Mouse (Mus musculus) embryonic facial prominence, embryonic 13.5 days (tissue): ENCODE measurements at regions not wholly inside any gene's neighbourhood (a gene's known extent, or its start where the extent isn't known, plus 50 kb on each side); places are given as distances from the start of the nearest gene placed in this dataset.

Source experiments
- ATAC-seq: fragments of 200-750 bp; cut with Nextera tagmentation; 2 replicates; pipeline ENCODE4 v1.8.0; 2017; ENCODE audit warnings: low read depth; ENCODE audit not compliant: insufficient number of reproducible peaks, insufficient read depth, low FRiP score, low TSS enrichment
- H3K27ac ChIP-seq: fragments of 300-500 bp; sonication (generic); 2 replicates; pipeline ENCODE4 v1.5.1; 2015; ENCODE audit warnings: moderate library complexity, mild to moderate bottlenecking, inconsistent platforms
- H3K27me3 ChIP-seq: fragments of 300-500 bp; sonication (generic); 2 replicates; pipeline ENCODE4 v1.6.1; 2015; ENCODE audit warnings: mild to moderate bottlenecking, inconsistent platforms
- H3K36me3 ChIP-seq: fragments of 300-500 bp; sonication (generic); 2 replicates; pipeline ENCODE4 v1.6.1; 2015; ENCODE audit warnings: mild to moderate bottlenecking, inconsistent platforms
- H3K4me1 ChIP-seq: fragments of 300-500 bp; sonication (generic); 2 replicates; pipeline ENCODE4 v1.6.1; 2015; ENCODE audit warnings: inconsistent platforms
- H3K4me2 ChIP-seq: fragments of 300-500 bp; sonication (generic); 2 replicates; pipeline ENCODE4 v1.6.1; 2015; ENCODE audit warnings: moderate library complexity, mild to moderate bottlenecking, inconsistent platforms
- H3K4me3 ChIP-seq: fragments of 300-500 bp; sonication (generic); 2 replicates; pipeline ENCODE4 v1.5.1; 2015; ENCODE audit warnings: mild to moderate bottlenecking, inconsistent platforms
- H3K9ac ChIP-seq: fragments of 300-500 bp; sonication (generic); 2 replicates; pipeline ENCODE4 v1.6.1; 2015; ENCODE audit warnings: mild to moderate bottlenecking, inconsistent platforms
- H3K9me3 ChIP-seq: fragments of 300-500 bp; sonication (generic); 2 replicates; pipeline ENCODE4 v1.6.1; 2016; ENCODE audit warnings: inconsistent platforms
- WGBS: fragments of 180-500 bp; shearing (Covaris S2); methylation state at CpG from one replicate; pipeline ENCODE4 v1.1.7; 2015; ENCODE audit warnings: mixed read lengths; 5-methylcytosine and 5-hydroxymethylcytosine counted together

DNA sequence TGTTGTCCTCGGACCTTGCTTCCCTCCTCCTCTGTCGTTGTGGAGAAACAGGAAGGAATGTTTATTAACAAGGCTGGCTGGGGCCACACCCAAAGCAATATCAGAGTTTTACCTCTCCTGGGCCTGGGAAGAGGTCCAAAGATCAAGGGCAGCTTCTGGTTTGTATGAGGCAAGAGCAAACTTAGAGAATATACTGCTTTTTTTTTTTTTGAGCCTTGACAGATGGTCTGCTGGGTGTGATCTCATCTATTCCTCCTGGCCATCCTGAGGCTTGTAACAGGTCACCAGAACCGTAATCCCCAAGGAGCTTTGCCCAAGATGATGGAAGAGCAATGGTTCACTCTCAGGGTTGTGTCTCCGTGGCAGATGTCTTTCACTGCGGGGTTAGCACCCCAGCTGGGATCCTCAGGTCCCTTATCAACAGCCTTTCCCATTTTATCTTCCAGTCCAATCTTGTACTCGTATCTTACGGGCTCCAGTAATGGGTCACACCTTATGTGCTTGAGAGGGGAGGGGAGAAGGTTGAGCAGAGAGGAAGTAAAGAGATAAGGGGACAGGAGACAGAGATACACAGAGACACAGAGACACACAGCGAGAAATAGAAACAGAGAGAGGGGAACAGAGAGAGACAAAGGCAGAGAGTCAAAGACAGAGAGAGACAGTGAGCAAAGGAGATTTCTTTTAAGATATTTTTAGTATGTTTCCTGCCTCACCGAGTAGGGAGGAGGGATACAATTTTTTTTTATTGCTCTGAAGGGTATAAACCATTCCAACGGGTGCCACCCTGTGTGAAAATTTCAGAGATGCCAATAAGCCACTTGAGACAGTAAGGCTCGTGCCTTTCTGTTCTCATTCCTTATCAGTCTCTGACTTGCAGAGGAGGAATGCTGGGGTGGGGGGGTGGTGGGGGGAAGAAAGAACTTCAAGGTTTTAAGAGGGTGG is 134.6 kb upstream of the Cdkn2b start:
- H3K4me3 ChIP-seq: no peak overlapping the region
- 63% methylated on average over 11 of the region's 11 CpGs for WGBS
- no peaks in the 10 kb centered on the region for H3K27me3 ChIP-seq
- H3K9me3 ChIP-seq: no peaks in the 10 kb centered on the region
- no peak overlapping the region for H3K27ac ChIP-seq
- no peaks in the 10 kb centered on the region for H3K4me1 ChIP-seq
- no peak overlapping the region for H3K9ac ChIP-seq
- no peaks in the 10 kb centered on the region for H3K36me3 ChIP-seq
- no peak overlapping the region for H3K4me2 ChIP-seq
- no peak for ATAC-seq

DNA sequence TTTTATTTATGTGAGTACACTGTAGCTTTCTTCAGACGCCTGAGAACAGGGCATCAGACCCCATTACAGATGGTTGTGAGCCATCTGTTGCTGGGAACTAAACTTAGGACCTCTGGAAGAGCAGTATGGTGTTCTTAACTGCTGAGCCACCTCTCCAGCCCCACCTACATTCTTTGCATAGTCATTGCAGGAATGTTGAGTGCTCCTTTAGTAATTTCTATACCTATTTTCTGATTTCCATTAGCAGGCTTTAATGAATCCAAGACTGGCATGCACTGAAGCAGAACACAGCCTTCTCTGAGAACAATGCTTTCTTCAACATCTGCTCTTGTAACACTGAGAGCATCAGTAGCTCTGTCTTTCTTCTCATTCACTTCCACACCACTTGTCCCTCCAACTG is 131.7 kb upstream of the Cdkn2b start:
- 67% methylated on average over 1 of the region's 1 CpGs for WGBS
- Histone ChIP-seq H3K27me3 (no peaks in the 10 kb centered on the region), H3K4me1 (no peaks in the 10 kb centered on the region), H3K36me3 (no peaks in the 10 kb centered on the region), H3K9me3 (no peaks in the 10 kb centered on the region), H3K4me3 (no peak overlapping the region), H3K27ac (no peak overlapping the region), H3K9ac (no peak overlapping the region), H3K4me2 (no peak overlapping the region)
- ATAC-seq: no peak

DNA sequence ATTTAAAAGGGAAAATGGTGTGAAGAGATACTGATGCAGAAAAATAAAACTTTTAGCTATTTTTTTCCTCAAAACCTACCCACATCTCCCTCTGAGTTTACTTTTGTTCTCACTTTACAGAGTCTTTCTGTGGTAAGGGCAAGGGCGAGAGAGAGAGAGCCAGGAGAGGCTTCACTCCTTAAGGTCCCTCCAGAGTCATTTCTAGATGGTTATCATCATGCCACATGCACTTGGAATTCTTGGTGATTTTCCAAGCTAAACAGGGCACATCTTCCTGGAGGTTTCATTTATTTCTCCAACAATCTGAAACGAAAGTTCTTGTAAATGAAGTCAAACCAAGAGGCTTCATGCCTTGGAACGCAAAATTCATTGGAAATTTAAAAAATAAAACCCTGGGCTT is 130.0 kb upstream of the Cdkn2b start:
- H3K9ac ChIP-seq: no peak overlapping the region
- no peak overlapping the region for H3K27ac ChIP-seq
- no peaks in the 10 kb centered on the region for H3K36me3 ChIP-seq
- H3K4me3 ChIP-seq: no peak overlapping the region
- no peaks in the 10 kb centered on the region for H3K27me3 ChIP-seq
- no peaks in the 10 kb centered on the region for H3K9me3 ChIP-seq
- WGBS: 63% methylated on average over 3 of the region's 3 CpGs
- no peak overlapping the region for H3K4me2 ChIP-seq
- no peak for ATAC-seq
- H3K4me1 ChIP-seq: no peaks in the 10 kb centered on the region

DNA sequence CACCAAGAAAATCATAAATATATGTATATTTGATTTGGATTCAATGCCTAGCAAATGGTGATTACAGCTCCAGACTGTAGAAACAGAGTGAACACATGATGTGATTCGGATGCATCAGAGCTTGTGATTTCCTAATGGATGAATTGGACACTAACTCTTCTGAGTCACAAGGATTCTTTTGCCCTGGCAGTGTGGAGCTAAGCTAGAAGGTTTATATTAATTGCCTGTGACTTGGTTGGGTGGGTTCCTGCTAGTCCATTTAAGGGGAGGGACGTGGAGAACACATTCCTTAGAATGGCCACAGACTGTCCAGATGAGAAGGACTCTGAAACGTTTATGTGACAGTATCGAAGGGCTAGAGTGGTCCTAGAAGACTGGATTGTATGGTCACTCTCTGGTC is 129.5 kb upstream of the Cdkn2b start:
- Histone ChIP-seq H3K4me3 (no peak overlapping the region), H3K36me3 (no peaks in the 10 kb centered on the region), H3K4me1 (no peaks in the 10 kb centered on the region), H3K27ac (no peak overlapping the region), H3K27me3 (no peaks in the 10 kb centered on the region), H3K9me3 (no peaks in the 10 kb centered on the region), H3K9ac (no peak overlapping the region), H3K4me2 (no peak overlapping the region)
- no peak for ATAC-seq
- 69% methylated on average over 4 of the region's 4 CpGs for WGBS

DNA sequence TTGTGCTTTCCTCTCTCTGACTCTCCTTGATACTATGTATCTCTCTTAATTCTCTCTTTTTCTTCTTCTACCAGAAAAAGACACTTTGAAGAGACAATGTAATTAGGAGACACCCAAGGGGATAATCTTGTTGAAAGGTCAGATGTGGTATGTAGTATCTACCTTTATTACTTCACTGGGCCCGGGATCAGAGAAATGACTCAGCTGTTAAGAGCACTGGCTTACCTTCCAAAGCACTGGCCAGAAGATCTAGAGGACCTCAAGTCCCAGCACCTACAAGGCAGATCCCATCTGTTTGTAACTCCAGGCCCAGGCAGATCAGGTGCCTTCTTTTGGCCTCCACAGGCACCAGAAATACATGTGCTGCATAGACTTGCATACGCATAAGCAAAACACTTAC is 127.8 kb upstream of the Cdkn2b start:
- ATAC-seq: no peak
- no peaks in the 10 kb centered on the region for H3K4me1 ChIP-seq
- no peak overlapping the region for H3K9ac ChIP-seq
- H3K4me2 ChIP-seq: no peak overlapping the region
- H3K27ac ChIP-seq: no peak overlapping the region
- H3K4me3 ChIP-seq: no peak overlapping the region
- H3K9me3 ChIP-seq: no peaks in the 10 kb centered on the region
- WGBS: 92% methylated on average over 2 of the region's 2 CpGs
- H3K27me3 ChIP-seq: no peaks in the 10 kb centered on the region
- no peaks in the 10 kb centered on the region for H3K36me3 ChIP-seq

DNA sequence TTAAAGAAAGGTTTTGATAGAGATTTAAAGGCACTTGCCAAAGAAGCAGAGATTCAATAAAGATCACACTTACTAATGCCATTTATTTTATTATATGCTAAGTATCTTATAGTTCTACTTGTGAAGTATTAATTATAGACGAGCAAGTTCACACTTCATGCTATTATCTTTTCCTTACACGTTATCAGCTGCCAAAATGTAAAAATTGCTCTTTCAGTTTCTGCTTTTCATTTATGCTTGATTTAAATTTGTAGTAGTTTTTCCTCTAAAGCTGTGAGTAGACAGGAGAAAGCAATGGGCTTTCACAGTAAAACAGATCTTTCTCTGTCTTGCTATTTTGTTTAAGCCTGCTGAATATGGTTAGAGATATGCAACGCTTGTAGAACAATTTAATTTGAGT is 125.9 kb upstream of the Cdkn2b start:
- no peaks in the 10 kb centered on the region for H3K27me3 ChIP-seq
- no peak overlapping the region for H3K27ac ChIP-seq
- no peak overlapping the region for H3K9ac ChIP-seq
- no peaks in the 10 kb centered on the region for H3K9me3 ChIP-seq
- H3K4me3 ChIP-seq: no peak overlapping the region
- H3K4me1 ChIP-seq: no peaks in the 10 kb centered on the region
- H3K4me2 ChIP-seq: no peak overlapping the region
- ATAC-seq: no peak
- WGBS: 82% methylated on average over 3 of the region's 3 CpGs
- H3K36me3 ChIP-seq: no peaks in the 10 kb centered on the region

DNA sequence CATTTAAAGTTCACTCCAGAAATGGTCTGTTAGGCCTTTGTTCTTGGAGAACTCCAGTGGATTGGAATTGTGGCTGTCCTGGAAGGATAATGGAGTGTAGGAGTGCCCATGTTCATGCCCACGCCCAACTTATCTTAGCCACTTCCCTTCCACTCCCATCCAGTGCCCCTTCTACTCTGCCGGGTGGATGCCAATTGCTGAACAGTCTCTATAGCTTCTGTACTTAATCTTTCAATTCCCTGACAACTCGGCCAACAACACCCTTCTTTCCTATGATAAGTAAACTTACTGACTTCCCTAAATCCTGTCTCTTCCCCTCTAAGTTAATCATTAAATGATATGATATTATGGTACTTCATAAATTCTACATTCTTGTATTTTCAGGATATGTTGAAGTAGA is 123.3 kb upstream of the Cdkn2b start:
- H3K4me3 ChIP-seq: no peak overlapping the region
- no peaks in the 10 kb centered on the region for H3K9me3 ChIP-seq
- 88% methylated on average over 3 of the region's 3 CpGs for WGBS
- H3K27ac ChIP-seq: no peak overlapping the region
- ATAC-seq: no peak
- no peaks in the 10 kb centered on the region for H3K27me3 ChIP-seq
- H3K4me1 ChIP-seq: no peaks in the 10 kb centered on the region
- H3K9ac ChIP-seq: no peak overlapping the region
- H3K36me3 ChIP-seq: no peaks in the 10 kb centered on the region
- no peak overlapping the region for H3K4me2 ChIP-seq

DNA sequence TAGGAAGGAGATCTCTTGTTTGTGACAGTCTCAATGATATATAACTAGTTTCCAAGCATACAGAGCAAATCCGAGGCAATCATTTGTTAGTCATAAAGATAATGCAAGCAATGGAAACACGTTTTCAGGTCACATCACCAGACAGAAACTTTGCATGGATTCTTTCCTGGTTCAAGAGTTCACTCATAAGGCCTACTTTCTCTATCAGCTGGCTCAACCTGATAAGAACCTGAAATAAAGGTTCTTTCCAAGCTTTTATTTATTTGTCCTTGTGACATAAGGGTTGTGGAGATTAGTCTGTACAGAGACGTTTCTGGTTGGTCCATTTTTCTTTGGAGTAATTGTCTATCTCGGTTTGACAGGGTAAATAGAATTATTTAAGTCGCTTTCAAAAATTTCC is 122.7 kb upstream of the Cdkn2b start:
- Histone ChIP-seq H3K9ac (no peak overlapping the region), H3K27me3 (no peaks in the 10 kb centered on the region), H3K36me3 (no peaks in the 10 kb centered on the region), H3K4me2 (no peak overlapping the region), H3K4me1 (no peaks in the 10 kb centered on the region), H3K4me3 (no peak overlapping the region), H3K27ac (no peak overlapping the region), H3K9me3 (no peaks in the 10 kb centered on the region)
- WGBS: 82% methylated on average over 5 of the region's 5 CpGs
- ATAC-seq: no peak

DNA sequence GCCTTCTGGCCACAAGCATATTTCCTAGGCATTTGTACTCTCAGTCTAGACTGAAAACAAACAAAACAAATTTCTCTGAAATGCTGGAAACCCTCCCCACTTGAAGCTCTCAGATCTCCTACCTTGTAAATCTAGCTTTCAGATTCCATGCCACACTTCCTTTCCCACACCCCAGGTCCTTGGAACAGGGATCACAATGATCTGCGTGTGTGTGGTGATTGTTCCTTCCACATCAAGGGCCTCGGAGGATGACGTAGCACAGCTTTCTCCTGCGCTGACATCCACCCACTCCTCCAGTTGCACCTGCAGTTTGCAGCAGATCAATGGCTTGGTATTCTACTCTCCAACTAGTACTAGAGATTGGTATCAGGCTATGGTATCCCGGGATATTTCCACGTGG is 120.7 kb upstream of the Cdkn2b start:
- no peaks in the 10 kb centered on the region for H3K4me1 ChIP-seq
- ATAC-seq: no peak
- no peaks in the 10 kb centered on the region for H3K9me3 ChIP-seq
- no peaks in the 10 kb centered on the region for H3K27me3 ChIP-seq
- H3K4me2 ChIP-seq: no peak overlapping the region
- H3K27ac ChIP-seq: no peak overlapping the region
- 82% methylated on average over 6 of the region's 6 CpGs for WGBS
- no peaks in the 10 kb centered on the region for H3K36me3 ChIP-seq
- no peak overlapping the region for H3K9ac ChIP-seq
- H3K4me3 ChIP-seq: no peak overlapping the region

DNA sequence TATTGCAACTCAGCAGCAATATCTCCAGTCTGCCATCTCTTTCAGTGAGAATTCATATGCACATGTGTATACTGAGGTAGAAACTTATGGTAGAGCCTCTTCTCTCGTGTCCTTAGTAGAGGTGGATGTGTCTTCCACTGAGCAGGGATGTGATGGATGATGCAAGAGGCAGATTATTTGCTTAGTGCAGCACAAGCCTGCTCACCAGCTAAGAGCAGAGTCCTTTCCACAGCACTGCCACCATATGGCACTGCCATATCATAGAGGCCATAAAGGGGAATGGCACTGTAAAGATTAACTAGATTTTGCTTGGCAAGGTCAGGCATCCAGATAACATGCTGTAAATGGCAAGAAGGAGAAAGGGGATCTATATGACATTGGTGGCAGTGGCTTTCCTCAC is 117.6 kb upstream of the Cdkn2b start:
- H3K4me2 ChIP-seq: no peak overlapping the region
- no peak for ATAC-seq

DNA sequence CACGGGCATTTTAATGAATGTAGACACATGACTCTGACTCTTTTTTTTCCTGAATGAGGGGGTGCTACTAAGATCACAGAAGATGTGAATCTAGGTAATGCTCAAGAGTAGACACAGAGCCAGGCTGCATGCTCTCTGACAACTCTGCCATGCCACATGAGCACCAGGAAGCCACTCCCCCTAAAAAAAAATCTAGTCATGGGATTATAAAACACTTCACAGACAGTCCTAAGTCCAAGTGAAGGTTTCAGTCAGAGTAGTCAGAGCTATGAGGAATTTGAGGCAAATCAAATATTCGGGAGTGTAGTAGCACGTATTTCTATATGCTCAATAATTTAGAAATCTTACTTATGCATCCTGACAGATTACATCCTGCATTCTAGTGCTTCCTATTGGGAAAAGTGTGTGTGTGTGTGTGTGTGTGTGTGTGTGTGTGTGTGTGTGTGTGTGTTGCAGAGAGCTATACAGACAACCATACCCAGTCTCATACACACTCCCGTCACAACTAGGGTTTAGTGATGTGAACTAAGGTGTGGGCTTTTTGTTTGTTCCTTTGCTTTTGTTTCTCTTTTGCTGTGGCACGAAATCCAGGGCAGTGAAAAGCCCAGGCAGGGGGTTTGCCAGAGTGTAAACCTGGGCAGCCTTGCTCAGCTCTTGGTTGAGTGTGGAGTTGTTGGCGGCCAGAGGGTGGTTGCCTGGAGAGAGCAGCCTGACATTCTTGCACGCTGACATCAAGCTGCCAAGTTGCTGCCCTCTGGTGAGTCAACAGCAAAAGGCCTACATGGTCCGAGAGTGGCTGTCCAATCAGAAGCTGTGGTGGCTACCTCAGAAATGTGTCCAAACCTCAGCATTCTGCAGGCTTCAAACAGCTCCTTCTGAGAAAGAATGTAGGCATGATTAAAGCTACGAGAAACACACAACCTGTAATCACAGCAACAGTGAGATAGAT is 116.8 kb upstream of the Cdkn2b start:
- no peaks in the 10 kb centered on the region for H3K36me3 ChIP-seq
- WGBS: 47% methylated on average over 9 of the region's 9 CpGs
- no peak for ATAC-seq

More for the DNA sequence above, 117.6 kb upstream of the Cdkn2b start:
- Histone ChIP-seq H3K27ac (no peak overlapping the region), H3K36me3 (no peaks in the 10 kb centered on the region), H3K9me3 (no peaks in the 10 kb centered on the region), H3K4me3 (no peak overlapping the region), H3K4me1 (no peaks in the 10 kb centered on the region), H3K9ac (no peak overlapping the region), H3K27me3 (no peaks in the 10 kb centered on the region)
- 79% methylated on average over 1 of the region's 1 CpGs for WGBS

DNA sequence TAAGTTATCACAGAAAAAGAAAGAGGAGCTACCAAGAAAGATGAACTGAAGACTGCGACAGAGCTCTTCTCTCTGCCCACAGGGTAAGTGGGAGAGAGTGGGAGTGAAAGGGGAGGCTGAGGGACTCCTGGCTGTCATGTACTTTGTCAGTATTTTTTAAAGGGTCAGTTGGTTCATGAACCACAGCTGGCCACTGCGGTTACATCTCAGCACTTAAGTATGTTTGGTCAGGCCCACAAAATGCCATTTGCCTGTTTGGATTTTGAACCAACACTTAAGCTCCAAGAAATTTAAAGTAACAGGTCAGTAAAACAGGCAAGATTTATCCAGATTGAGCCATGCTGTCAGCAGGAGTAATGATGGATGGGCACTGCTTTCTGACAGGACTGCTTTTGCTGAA is 115.1 kb upstream of the Cdkn2b start:
- Histone ChIP-seq H3K4me1 (no peaks in the 10 kb centered on the region), H3K27ac (no peak overlapping the region), H3K9ac (no peak overlapping the region), H3K36me3 (no peaks in the 10 kb centered on the region), H3K4me2 (no peak overlapping the region), H3K4me3 (no peak overlapping the region), H3K27me3 (no peaks in the 10 kb centered on the region), H3K9me3 (no peaks in the 10 kb centered on the region)
- 71% methylated on average over 2 of the region's 2 CpGs for WGBS
- ATAC-seq: no peak

More for the DNA sequence above, 116.8 kb upstream of the Cdkn2b start:
- H3K4me3 ChIP-seq: no peak overlapping the region
- no peak overlapping the region for H3K4me2 ChIP-seq
- H3K9me3 ChIP-seq: no peaks in the 10 kb centered on the region
- no peaks in the 10 kb centered on the region for H3K27me3 ChIP-seq
- H3K27ac ChIP-seq: no peak overlapping the region
- H3K4me1 ChIP-seq: no peaks in the 10 kb centered on the region
- no peak overlapping the region for H3K9ac ChIP-seq
